Mouse (Mus musculus) heart, adult 9 months (tissue): ENCODE data around the gene Zscan4f.
"Not testable (repeated sequence)": the region's sequence is repeated elsewhere in the genome, so short reads cannot be mapped to it uniquely, and the experiment has no call there.

Source experiments
- DNase-seq, 2 experiments: peaks; one replicate each; pipeline ENCODE4 v3.0.0; 2022; ENCODE audit warnings: low spot score in 2 of 2

The Zscan4f gene

GRCm38 (mm10) chr7:11397615-11398014, at the start of gene Zscan4f:
Zscan4f (plus strand) TSS chr7:11397915.
- DNase-seq: not testable (repeated sequence)

GRCm38 (mm10) chr7:11384641-11385040, 13.1 kb upstream of the Zscan4f start:
- DNase-seq: not testable (repeated sequence)
